Mouse (Mus musculus) adrenal gland, postnatal 36 days (tissue): Measurements from ENCODE around the gene Itpkc. TPM values are rescaled to one million over a fixed set of nuclear protein-coding genes. Genes with fewer than 3 reads are reported as not detected.

Experiments
- DNase-seq, 2 experiments: peaks; one replicate each; pipeline ENCODE4 v3.0.0; 2021; ENCODE audit warnings: mixed read lengths in 1 of 2
- total RNA-seq, 2 experiments: library from RNA; stranded (reverse); gene quantifications; 2 replicates each; pipeline ENCODE4 v1.2.3; 2021

The Itpkc gene
- total RNA-seq, 2 experiments from 2014 or later = 14.0 to 14.6 TPM

GRCm38 (mm10) chr7:27193731-27194130 is 34.7 kb downstream of the Itpkc start:
- DNase-seq = no peak

DNA sequence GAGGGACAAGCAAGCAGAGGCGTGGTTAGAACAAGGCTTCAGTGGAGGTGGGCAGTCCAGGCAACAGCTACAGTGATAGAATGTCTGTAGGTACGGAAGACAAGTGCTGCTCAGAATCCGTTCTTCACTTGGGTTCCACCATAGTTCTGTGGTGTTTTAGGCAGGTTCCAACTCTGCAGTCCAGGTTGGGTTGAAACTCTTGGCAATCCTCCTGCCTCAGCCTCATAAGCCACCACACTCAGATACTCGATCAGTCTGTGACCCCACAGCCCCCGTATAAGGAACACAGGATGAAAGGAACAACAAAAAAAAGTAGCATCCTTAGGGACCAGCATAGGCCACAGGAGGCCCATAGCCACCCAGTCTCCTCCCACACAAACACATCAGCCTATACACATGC is 36.0 kb downstream of the Itpkc start:
- no peak for DNase-seq

DNA sequence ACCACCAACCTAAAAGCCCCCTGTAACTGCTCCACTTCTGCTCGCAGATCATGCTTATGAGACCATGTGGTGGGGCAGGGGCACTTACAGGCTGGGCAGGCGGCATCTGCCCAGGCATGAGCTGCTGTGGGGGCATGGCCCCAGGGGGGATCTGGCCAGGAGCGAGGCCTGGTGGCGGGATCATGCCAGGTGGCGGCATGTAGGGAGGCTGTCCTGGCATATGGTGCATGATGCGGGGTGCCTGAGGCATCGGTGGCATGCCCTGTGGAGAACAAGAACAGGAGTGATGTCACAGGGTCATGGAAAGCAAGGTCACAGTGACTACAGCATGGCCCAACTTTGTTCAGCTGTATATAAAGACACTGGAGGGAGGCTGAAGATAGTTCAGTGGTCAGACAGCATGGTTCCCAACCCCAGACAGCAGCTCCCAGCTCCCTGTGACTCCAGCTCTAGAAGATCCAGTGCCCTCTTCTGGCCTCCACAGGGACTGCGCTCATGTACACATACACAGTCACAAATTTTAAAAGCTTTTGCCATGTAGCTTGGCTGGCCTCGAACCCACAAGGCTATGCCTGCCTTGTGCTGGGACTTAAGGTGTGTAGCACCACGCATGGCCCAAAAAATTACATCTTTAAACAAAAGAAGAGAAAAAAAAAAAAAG is 39.1 kb downstream of the Itpkc start:
- no peak for DNase-seq

DNA sequence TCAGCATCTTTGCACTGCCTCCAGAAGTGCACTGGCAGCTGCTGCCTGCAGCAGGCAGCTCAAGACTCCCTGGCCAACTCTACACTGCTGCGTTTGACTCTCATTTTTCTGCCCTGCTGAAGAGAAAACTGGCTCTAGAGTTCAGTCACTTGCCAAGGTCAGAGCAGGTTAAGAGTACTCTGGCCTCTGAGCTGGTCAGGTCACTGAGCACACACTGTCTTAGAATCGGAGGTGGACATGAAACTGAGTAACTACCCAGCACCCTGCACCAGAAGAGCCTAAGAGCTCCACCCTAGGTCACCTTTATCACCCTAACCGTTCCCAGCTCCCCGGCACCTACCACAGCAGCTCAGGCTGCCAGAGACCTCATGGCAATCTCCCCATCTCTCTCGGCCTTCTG is 42.5 kb downstream of the Itpkc start:
- no peak for DNase-seq

- peak in 1 of 2 experiments; percentile 64 for DNase-seq
Observed at GRCm38 (mm10) chr7:27184964-27185363, 43.5 kb downstream of the Itpkc start.

- no peak for DNase-seq
Observed at GRCm38 (mm10) chr7:27182498-27182897, 46.0 kb downstream of the Itpkc start.

DNA sequence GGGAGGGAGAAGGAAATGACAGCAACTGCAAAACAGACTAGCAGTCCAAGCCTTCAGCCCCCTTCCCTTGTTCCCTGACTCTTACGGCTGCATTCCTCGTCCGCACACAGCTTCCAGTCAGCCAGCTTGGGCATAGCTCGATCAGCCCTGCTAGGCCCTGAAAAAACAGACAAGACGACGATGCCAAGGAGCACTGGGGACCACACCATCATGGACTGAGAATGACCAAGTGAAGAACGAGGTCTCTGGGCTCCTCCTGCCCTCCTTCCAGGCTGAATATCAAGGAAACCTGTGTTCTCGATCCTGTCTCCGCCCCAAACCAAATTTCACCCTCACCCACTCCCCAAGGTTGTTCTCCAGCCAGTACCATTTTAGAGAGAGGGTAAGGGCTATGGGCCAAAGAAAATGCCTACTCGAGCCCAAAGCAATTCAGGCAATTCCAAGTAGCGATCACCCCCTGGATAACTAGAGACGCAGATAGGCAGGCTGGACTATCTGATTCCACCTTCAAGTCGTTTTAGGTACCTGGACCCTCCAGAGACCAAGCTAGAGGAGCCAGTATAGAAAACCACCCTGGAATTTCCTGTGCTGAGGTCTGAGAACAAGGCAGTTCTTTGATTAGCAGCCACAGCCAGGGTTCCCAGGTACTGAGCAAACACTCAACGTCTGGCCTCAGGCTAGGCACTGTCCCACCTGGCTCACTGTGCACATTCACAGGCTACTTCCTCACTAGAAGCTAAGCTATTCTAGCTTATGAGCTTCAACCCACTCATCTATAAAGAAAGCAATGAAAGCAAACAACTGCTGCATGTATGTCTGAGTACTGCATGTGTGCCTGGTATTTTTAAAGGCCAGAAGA is 47.4 kb downstream of the Itpkc start, which contains the start of the genes Gm21983 and Mia:
Gm21983 (minus strand) TSS at position 250 of the 859 bp plus-strand sequence.
Mia (minus strand) TSS at position 321 of the 859 bp plus-strand sequence.
- no peak for DNase-seq

GRCm38 (mm10) chr7:27180036-27180435 is 48.4 kb downstream of the Itpkc start:
- peak; percentile 68 to 78 for DNase-seq

- no peak for DNase-seq
Observed at GRCm38 (mm10) chr7:27179217-27179918, 49.1 kb downstream of the Itpkc start.

DNA sequence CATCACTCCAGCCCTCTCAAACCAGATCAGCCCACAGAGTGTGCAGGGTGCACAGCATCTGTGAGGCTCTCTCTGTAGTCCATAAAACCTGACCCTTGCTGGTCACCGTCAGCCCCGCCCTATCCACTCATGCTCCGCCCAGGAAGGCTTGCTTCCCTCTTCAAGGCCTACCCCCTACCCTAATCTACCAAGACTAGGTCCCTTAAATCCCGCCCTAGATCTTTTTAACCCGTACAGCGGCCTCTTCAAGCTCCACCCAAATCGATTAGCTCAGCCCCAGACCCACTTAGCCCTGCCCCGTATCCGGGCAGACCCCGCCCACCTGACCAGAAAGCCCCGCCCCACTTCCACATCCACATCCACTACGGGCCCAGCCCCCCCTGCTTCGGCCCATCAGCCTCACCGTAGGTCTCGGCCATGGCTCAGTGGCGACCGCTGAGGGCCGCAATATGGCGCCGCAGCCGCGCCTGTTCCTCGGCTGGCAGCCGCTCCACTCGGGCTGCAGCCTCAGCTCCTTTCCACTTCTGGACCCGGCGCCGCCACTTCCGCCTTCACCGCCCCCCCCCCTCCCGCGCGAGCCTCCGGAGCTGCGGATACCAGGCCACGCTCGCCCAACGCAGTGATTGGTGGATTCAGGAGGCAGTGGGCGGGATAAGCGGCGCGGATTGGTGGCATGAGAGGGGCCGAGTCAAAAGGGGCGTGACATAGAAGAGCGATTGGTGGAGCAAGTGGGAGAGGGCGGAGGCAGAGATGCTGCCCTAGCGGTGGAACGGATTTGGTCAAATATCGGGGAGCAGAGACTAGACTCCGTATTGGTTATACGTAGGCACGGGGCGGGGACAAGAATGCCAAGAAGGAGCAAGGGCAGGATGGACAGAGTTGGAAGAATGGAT is 49.9 kb downstream of the Itpkc start, which contains the start of gene Rab4b:
Rab4b (minus strand) TSS at position 573 of the 893 bp plus-strand sequence.
- DNase-seq = peak; percentile 98 to 99

DNA sequence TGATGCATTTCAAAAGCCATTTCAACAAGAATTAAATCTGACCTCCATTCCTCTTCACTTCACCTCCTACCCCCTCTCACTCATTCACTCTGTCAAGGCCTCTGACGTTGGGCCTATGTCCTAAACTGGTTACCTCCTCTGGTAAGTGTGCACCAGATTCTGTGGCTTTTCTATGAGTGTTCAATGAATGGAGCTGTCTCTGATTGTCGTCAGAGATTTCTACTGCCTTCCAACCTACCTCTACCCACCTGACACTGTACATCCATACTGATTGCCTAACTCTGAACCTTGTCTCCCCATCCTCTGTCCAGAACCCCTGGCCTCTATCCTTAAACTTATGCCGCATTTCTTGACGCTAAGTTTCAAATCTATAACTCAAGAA is 50.5 kb downstream of the Itpkc start:
- DNase-seq = no peak

- DNase-seq = no peak
Observed at GRCm38 (mm10) chr7:27174896-27175295, 53.6 kb downstream of the Itpkc start.

- no peak for DNase-seq
Observed at GRCm38 (mm10) chr7:27174496-27174895, 54.0 kb downstream of the Itpkc start.

DNA sequence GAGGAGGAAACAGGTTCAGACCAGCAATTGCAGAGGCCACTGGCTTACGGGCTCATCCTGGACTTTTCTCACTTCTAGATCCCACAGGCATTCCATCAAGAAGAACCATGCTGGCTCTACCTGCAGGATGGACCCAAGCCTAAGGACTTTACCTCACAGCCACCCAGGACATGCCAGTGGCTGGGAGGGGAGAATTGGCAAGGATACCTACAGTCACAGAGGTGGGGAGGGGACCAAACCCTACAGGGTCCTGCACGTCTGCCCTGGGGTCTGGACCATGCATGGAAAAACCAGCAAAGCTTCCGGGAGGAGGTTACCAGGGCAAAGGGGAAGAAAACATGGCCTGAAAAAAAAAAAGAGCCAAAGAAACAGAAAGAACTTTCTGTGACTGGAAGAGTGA is 57.5 kb downstream of the Itpkc start:
- DNase-seq = no peak

DNA sequence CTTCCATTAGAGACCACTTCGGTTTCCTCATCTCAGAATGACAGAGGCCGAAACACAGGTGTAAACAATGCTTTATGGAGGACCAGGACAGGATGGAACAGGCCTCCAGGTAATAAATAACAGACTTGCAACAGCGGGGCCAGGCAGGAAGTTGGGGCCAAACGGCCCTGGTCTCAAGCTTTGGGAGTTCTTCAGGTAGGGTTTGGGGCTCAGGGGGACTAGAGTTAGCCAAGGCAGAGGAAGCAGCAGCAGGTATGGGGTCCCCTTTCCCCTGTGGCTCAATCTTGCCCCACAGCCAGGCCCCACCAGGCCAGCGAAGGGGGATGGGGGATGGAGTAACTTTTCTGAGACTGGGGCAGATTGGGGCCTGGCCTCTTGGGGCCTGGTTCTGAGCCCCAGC is 60.1 kb downstream of the Itpkc start:
- DNase-seq = no peak

- no peak for DNase-seq
Observed at GRCm38 (mm10) chr7:27167475-27168094, 60.9 kb downstream of the Itpkc start.

DNA sequence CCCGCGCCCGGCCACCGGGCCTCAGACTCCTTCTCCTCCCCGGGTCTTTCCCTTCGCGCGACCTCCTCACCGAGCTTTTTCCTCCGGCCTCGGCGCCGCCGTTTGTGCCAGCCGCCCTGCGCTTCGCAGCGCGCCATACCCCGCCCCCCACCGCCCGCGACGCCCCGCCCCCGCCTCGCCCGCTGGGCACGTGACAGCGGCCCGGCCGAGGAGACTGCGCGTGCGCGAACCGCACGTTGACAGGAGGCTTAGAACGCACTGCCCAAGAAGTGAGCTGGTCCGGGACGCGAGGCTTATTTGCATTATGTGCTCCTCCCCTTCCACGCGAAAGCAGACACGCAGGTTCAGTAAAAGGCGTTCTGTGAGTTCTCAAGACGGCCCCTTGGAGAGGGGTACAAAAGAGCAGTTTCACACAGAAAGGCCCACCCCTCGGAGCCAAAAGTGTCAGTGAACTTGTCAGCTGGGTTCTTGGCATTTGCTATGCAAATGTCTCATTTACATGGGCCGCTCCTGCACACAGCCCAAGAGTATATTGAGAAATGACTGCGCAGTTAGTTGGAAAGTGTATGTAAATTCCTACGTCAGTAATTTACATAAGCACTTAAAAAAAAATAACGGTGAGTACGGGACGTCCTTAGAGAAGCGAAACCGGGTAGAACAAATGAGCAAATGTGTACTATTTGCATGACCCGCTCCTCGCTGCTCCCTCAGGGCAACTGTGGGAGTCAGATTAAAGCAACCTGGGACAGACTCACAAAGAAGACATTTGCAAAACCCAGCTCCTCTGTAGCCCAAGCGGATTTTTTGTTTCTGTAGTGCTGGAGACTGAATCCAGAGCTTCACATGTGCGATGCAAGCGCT is 61.6 kb downstream of the Itpkc start, which contains the start of gene Egln2:
Egln2 (minus strand) TSS at position 189 of the 861 bp plus-strand sequence.
- peak; percentile 97 for DNase-seq

GRCm38 (mm10) chr7:27166229-27166613 is 62.2 kb downstream of the Itpkc start:
- peak; percentile 92 to 96 for DNase-seq

- DNase-seq = no peak
Observed at GRCm38 (mm10) chr7:27165696-27166095, 62.8 kb downstream of the Itpkc start.
